1 mouse cellular context compared by ENCODE assay signal in genomic region chr2:156143367-156143766, GRCm38 (mm10).
TF ChIP-seq lines count a peak whose summit lies in the region.

No protein-coding gene starts in this region.

TF ChIP-seq in MEL, 35 proteins besides CTCF, POLR2A, EP300 and RAD21 (continued from another document):
- no peak for TF ChIP-seq KAT2A (conservative IDR thresholded peaks at IDR 0.05; ENCODE audit: low read depth, low read length)
- no peak for TF ChIP-seq MEF2A (IDR thresholded peaks at IDR 0.05; ENCODE audit: extremely low read depth, insufficient replicate concordance, low read depth, low read length, poor library complexity, severe bottlenecking)
- no peak for TF ChIP-seq MAFK (IDR thresholded peaks at IDR 0.05; ENCODE audit: borderline replicate concordance, low read depth, low read length)
- no peak for TF ChIP-seq JUND (IDR thresholded peaks at IDR 0.05; ENCODE audit: low read depth, low read length)
